Mouse (Mus musculus) MEL (cell line): ENCODE measurements around the gene Camta1. TPM values are rescaled to one million over a fixed set of nuclear protein-coding genes. Genes with fewer than 3 reads are reported as not detected.

Source experiments
- DNase-seq: peaks from one replicate; pipeline ENCODE4 v3.0.0; 2011; ENCODE audit warnings: low read depth, low spot score
- H3K27ac ChIP-seq: 2 replicates; pipeline ENCODE4 v1.5.1; 2012; ENCODE audit warnings: low read depth, mild to moderate bottlenecking, control low read depth, low read length, moderate library complexity; ENCODE audit not compliant: control insufficient read depth
- H3K27me3 ChIP-seq, 2 experiments: fragments of 150-350 bp in 1 of 2; sonication (generic) in 1 of 2; 2 replicates each; pipeline ENCODE4 v1.6.1; 2012; ENCODE audit warnings: low read length in 2 of 2, mild to moderate bottlenecking in 2 of 2, improper control_type of control experiment in 1 of 2, moderate library complexity in 1 of 2; ENCODE audit not compliant: insufficient read depth in 2 of 2, control insufficient read depth in 1 of 2
- H3K36me3 ChIP-seq, 2 experiments: 2 replicates each; pipeline ENCODE4 v1.6.1; 2012 to 2014; ENCODE audit warnings: low read length in 2 of 2, improper control_type of control experiment in 1 of 2, inconsistent platforms in 1 of 2, mild to moderate bottlenecking in 1 of 2; ENCODE audit not compliant: insufficient read depth in 2 of 2, control insufficient read depth in 1 of 2
- H3K4me1 ChIP-seq, 2 experiments: fragments of 150-350 bp in 1 of 2; sonication (generic) in 1 of 2; 2 replicates each; pipeline ENCODE4 v1.6.1; 2012; ENCODE audit warnings: low read length in 2 of 2, improper control_type of control experiment in 1 of 2, mild to moderate bottlenecking in 1 of 2; ENCODE audit not compliant: insufficient read depth in 2 of 2, control insufficient read depth in 1 of 2
- H3K4me3 ChIP-seq, 2 experiments: fragments of 150-350 bp in 1 of 2; sonication (generic) in 1 of 2; 2 replicates each; pipeline ENCODE4 v1.5.1; 2012; ENCODE audit warnings: low read depth in 2 of 2, low read length in 2 of 2, mild to moderate bottlenecking in 2 of 2, moderate library complexity in 2 of 2, control low read depth in 1 of 2, improper control_type of control experiment in 1 of 2; ENCODE audit not compliant: control insufficient read depth in 1 of 2, insufficient read depth in 1 of 2
- H3K79me2 ChIP-seq: 2 replicates; pipeline ENCODE4 v1.6.1; 2012; ENCODE audit warnings: mild to moderate bottlenecking, low read length, moderate library complexity; ENCODE audit not compliant: control insufficient read depth, poor library complexity, insufficient read depth
- H3K9ac ChIP-seq: 2 replicates; pipeline ENCODE4 v1.6.1; 2012; ENCODE audit warnings: low read depth, mild to moderate bottlenecking, control low read depth, low read length, moderate library complexity; ENCODE audit not compliant: control insufficient read depth, poor library complexity, severe bottlenecking
- H3K9me3 ChIP-seq: fragments of 150-350 bp; sonication (generic); replicated peaks from 2 replicates; pipeline ENCODE4 v1.6.1; 2012; ENCODE audit warnings: mild to moderate bottlenecking, low read length, improper control_type of control experiment, moderate library complexity; ENCODE audit not compliant: insufficient read depth
- CTCF ChIP-seq, 3 experiments: IDR thresholded peaks in 2 of 3; conservative IDR thresholded peaks in 1 of 3; 2 replicates each; pipeline ENCODE4 v1.5.1; 2011 to 2012; ENCODE audit warnings: low read length in 3 of 3, low read depth in 2 of 3, mild to moderate bottlenecking in 2 of 3, improper control_type of control experiment in 1 of 3, inconsistent platforms in 1 of 3, mixed read lengths in 1 of 3, moderate library complexity in 1 of 3; ENCODE audit not compliant: control insufficient read depth in 1 of 3, insufficient read depth in 1 of 3, poor library complexity in 1 of 3, severe bottlenecking in 1 of 3
- E2F4 ChIP-seq: IDR thresholded peaks from 2 replicates; pipeline ENCODE4 v1.6.1; 2011; ENCODE audit warnings: low read depth, low read length, improper control_type of control experiment, borderline replicate concordance
- EP300 ChIP-seq, 2 experiments: IDR thresholded peaks; 2 replicates each; pipeline ENCODE4 v1.6.1; 2011; ENCODE audit warnings: improper control_type of control experiment in 2 of 2, low read length in 2 of 2, low read depth in 1 of 2, mild to moderate bottlenecking in 1 of 2
- GABPA ChIP-seq: IDR thresholded peaks from 2 replicates; pipeline ENCODE4 v1.6.1; 2012; ENCODE audit warnings: low read depth, mild to moderate bottlenecking, inconsistent platforms, low read length, improper control_type of control experiment, moderate library complexity
- GATA1 ChIP-seq: IDR thresholded peaks from 2 replicates; pipeline ENCODE4 v1.6.1; 2011; ENCODE audit warnings: low read depth, low read length, improper control_type of control experiment
- JUND ChIP-seq: IDR thresholded peaks from 2 replicates; pipeline ENCODE4 v1.6.1; 2011; ENCODE audit warnings: low read depth, mild to moderate bottlenecking, improper control_type of control experiment, low read length
- MYB ChIP-seq: IDR thresholded peaks from 2 replicates; pipeline ENCODE4 v1.6.1; 2011; ENCODE audit warnings: mild to moderate bottlenecking, low read depth, low read length, improper control_type of control experiment
- MYC ChIP-seq: IDR thresholded peaks from 2 replicates; pipeline ENCODE4 v1.6.1; 2011; ENCODE audit warnings: low read depth, mild to moderate bottlenecking, low read length, improper control_type of control experiment, moderate library complexity
- NRF1 ChIP-seq: IDR thresholded peaks from 2 replicates; pipeline ENCODE4 v1.6.1; 2014; ENCODE audit warnings: low read depth, mild to moderate bottlenecking, inconsistent platforms, low read length, improper control_type of control experiment, moderate library complexity; ENCODE audit not compliant: poor library complexity, insufficient read depth, severe bottlenecking
- POLR2A ChIP-seq, 2 experiments: IDR thresholded peaks; 2 replicates each; pipeline ENCODE4 v1.6.1; 2011 to 2012; ENCODE audit warnings: low read length in 2 of 2, mild to moderate bottlenecking in 2 of 2, control low read depth in 1 of 2, improper control_type of control experiment in 1 of 2, low read depth in 1 of 2, moderate library complexity in 1 of 2; ENCODE audit not compliant: control insufficient read depth in 1 of 2, insufficient read depth in 1 of 2, poor library complexity in 1 of 2
- POLR2AphosphoS5 ChIP-seq: IDR thresholded peaks from 2 replicates; pipeline ENCODE4 v1.6.1; 2012; ENCODE audit warnings: low read depth, borderline replicate concordance, mild to moderate bottlenecking, inconsistent platforms, low read length, moderate library complexity, mixed read lengths
- RAD21 ChIP-seq: IDR thresholded peaks from 2 replicates; pipeline ENCODE4 v1.6.1; 2011; ENCODE audit warnings: mild to moderate bottlenecking, low read depth, low read length, improper control_type of control experiment
- SMC3 ChIP-seq: IDR thresholded peaks from 2 replicates; pipeline ENCODE4 v1.6.1; 2011; ENCODE audit warnings: low read depth, low read length, improper control_type of control experiment
- TBP ChIP-seq: IDR thresholded peaks from 2 replicates; pipeline ENCODE4 v1.8.0; 2011; ENCODE audit warnings: low read depth, low read length, improper control_type of control experiment
- TCF12 ChIP-seq: IDR thresholded peaks from 2 replicates; pipeline ENCODE4 v1.6.1; 2014; ENCODE audit warnings: low read depth, mild to moderate bottlenecking, inconsistent platforms, low read length, improper control_type of control experiment, moderate library complexity
- USF2 ChIP-seq, 2 experiments: IDR thresholded peaks; 2 replicates each; pipeline ENCODE4 v1.6.1; 2011 to 2012; ENCODE audit warnings: improper control_type of control experiment in 2 of 2, low read length in 2 of 2, borderline replicate concordance in 1 of 2, inconsistent platforms in 1 of 2, low read depth in 1 of 2, mild to moderate bottlenecking in 1 of 2; ENCODE audit not compliant: insufficient read depth in 1 of 2
- ZKSCAN1 ChIP-seq: IDR thresholded peaks from 2 replicates; pipeline ENCODE4 v1.6.1; 2012; ENCODE audit warnings: low read depth, mild to moderate bottlenecking, inconsistent platforms, low read length, improper control_type of control experiment, moderate library complexity
- ZMIZ1 ChIP-seq: IDR thresholded peaks from 2 replicates; pipeline ENCODE4 v1.6.1; 2012; ENCODE audit warnings: low read depth, mild to moderate bottlenecking, inconsistent platforms, low read length, improper control_type of control experiment, moderate library complexity
- ZNF384 ChIP-seq: IDR thresholded peaks from 2 replicates; pipeline ENCODE4 v1.6.1; 2012; ENCODE audit warnings: low read depth, mild to moderate bottlenecking, inconsistent platforms, low read length, improper control_type of control experiment
- polyA plus RNA-seq, 2 experiments: library from polyadenylated mRNA; stranded (reverse) in 1 of 2; unstranded in 1 of 2; fragments of >175 nt in 1 of 2; fragments of >200 nt in 1 of 2; gene quantifications; 2 replicates each; pipeline versions ENCODE4 v1.2.1 to v1.2.4; 2012; ENCODE audit warnings: low replicate concordance in 2 of 2, low read depth in 1 of 2; ENCODE audit not compliant: insufficient read length in 2 of 2, insufficient read depth in 1 of 2, missing spikeins in 1 of 2
- total RNA-seq: library from RNA; depleted of rRNA; stranded (reverse); fragments of 300-350 nt; gene quantifications from 2 replicates; pipeline ENCODE4 v1.2.3, GENCODE M21; 2012

Gene Camta1
- total and polyA plus RNA-seq, 3 experiments, result 28.2 to 87.5 TPM; not detected in 1

DNA sequence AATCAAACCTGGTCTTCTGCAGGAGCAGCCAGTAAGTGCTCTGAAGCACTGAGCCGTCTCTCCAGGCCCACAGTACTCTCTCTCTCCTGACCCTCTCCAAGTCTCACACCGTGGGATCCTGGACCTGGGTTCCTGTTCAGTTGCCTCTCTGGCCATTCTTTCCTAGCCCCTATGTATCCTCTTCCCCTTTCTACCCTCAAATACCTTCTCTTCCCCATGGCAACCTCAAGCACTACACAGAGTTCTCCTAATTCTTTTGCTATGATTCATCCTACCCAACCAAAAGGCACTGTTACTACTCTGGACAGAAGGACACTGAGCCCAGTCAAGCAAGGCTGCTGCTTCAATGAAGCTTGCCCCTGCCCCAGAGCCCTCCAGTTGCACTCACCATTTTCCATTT, 19.1 kb downstream of the Camta1 start:
- no peak overlapping the region for H3K27ac ChIP-seq
- no peak overlapping the region for H3K9ac ChIP-seq
- peaks cover 88% of the 10 kb centered on the region for H3K79me2 ChIP-seq
- no peak for DNase-seq
- no peaks in the 10 kb centered on the region for H3K27me3 ChIP-seq
- peaks cover 0 to 4% of the 10 kb centered on the region in 2 experiments; a peak in 2 of 4 replicates for H3K4me1 ChIP-seq
- H3K9me3 ChIP-seq, result no peaks in the 10 kb centered on the region
- H3K4me3 ChIP-seq, result no peak overlapping the region
- H3K36me3 ChIP-seq, result peaks cover 0 to 3% of the 10 kb centered on the region in 2 experiments; a peak in 3 of 4 replicates
- TF ChIP-seq RAD21, result no peak
- no peak for TF ChIP-seq USF2 (IDR thresholded peaks at IDR 0.05; ENCODE audit: borderline replicate concordance in 1 of 2, insufficient read depth in 1 of 2, low read depth in 1 of 2, low read length in 2 of 2)
- TF ChIP-seq MYB, result no peak
- no peak for TF ChIP-seq ZNF384
- no peak for TF ChIP-seq JUND
- no peak for TF ChIP-seq SMC3
- TF ChIP-seq ZKSCAN1, result no peak
- TF ChIP-seq TBP, result no peak
- TF ChIP-seq GABPA, result no peak
- no peak for TF ChIP-seq GATA1
- no peak for TF ChIP-seq POLR2A (IDR thresholded peaks at IDR 0.05; ENCODE audit: control insufficient read depth in 1 of 2, insufficient read depth in 1 of 2, low read depth in 1 of 2, low read length in 2 of 2, poor library complexity in 1 of 2)
- TF ChIP-seq MYC, result no peak
- no peak for TF ChIP-seq ZMIZ1
- TF ChIP-seq CTCF (IDR thresholded peaks at IDR 0.05 in 2 of 3, conservative IDR thresholded peaks at IDR 0.05 in 1 of 3; ENCODE audit: control insufficient read depth in 1 of 3, insufficient read depth in 1 of 3, low read depth in 2 of 3, low read length in 3 of 3, poor library complexity in 1 of 3, severe bottlenecking in 1 of 3), result no peak

GRCm38 (mm10) chr4:151838518-151838917, 23.2 kb downstream of the Camta1 start:
- Histone ChIP-seq H3K27ac (no peak overlapping the region), H3K9ac (no peak overlapping the region), H3K4me3 (no peak overlapping the region), H3K9me3 (no peaks in the 10 kb centered on the region), H3K36me3 (peaks cover 0 to 17% of the 10 kb centered on the region in 2 experiments; a peak in 2 of 4 replicates), H3K27me3 (no peaks in the 10 kb centered on the region), H3K79me2 (peaks cover 69% of the 10 kb centered on the region), H3K4me1 (peaks cover 4 to 9% of the 10 kb centered on the region in 2 experiments; a peak in 3 of 4 replicates)
- TF ChIP-seq POLR2AphosphoS5, result no peak
- no peak for TF ChIP-seq E2F4
- no peak for TF ChIP-seq EP300 (IDR thresholded peaks at IDR 0.05; ENCODE audit: low read depth in 1 of 2, low read length in 2 of 2)
- no peak for TF ChIP-seq POLR2A (IDR thresholded peaks at IDR 0.05; ENCODE audit: control insufficient read depth in 1 of 2, insufficient read depth in 1 of 2, low read depth in 1 of 2, low read length in 2 of 2, poor library complexity in 1 of 2)
- no peak for TF ChIP-seq RAD21
- TF ChIP-seq NRF1, result no peak
- TF ChIP-seq TCF12, result no peak
- no peak for DNase-seq
